Mouse (Mus musculus) kidney, embryonic 14.5 days (tissue): ENCODE data around the gene Man1c1. TPM values are rescaled to one million over a fixed set of nuclear protein-coding genes. Genes with fewer than 3 reads are reported as not detected.

Source experiments
- ATAC-seq: fragments of 200-750 bp; cut with Nextera tagmentation; 2 replicates; pipeline ENCODE4 v1.8.0; 2017; ENCODE audit warnings: moderate number of reproducible peaks, mild to moderate bottlenecking, moderate TSS enrichment, moderate library complexity; ENCODE audit not compliant: low FRiP score, low TSS enrichment
- H3K27ac ChIP-seq: fragments of 300-500 bp; sonication (generic); 2 replicates; pipeline ENCODE4 v1.5.1; 2014; ENCODE audit warnings: low read depth, mild to moderate bottlenecking, low read length, moderate library complexity, mixed read lengths
- H3K27me3 ChIP-seq: fragments of 300-500 bp; sonication (generic); 2 replicates; pipeline ENCODE4 v1.6.1; 2014; ENCODE audit warnings: mild to moderate bottlenecking, low read length; ENCODE audit not compliant: control insufficient read depth, insufficient read depth
- H3K36me3 ChIP-seq: fragments of 300-500 bp; sonication (generic); 2 replicates; pipeline ENCODE4 v1.6.1; 2014; ENCODE audit warnings: low read length, mixed read lengths; ENCODE audit not compliant: control insufficient read depth, insufficient read depth
- H3K4me1 ChIP-seq: fragments of 300-500 bp; sonication (generic); 2 replicates; pipeline ENCODE4 v1.6.1; 2014; ENCODE audit warnings: low read length, mixed read lengths; ENCODE audit not compliant: control insufficient read depth, insufficient read depth
- H3K4me2 ChIP-seq: fragments of 300-500 bp; sonication (generic); replicated peaks from 2 replicates; pipeline ENCODE4 v1.6.1; 2014; ENCODE audit warnings: low read depth, mild to moderate bottlenecking, low read length
- H3K4me3 ChIP-seq: fragments of 300-500 bp; sonication (generic); 2 replicates; pipeline ENCODE4 v1.5.1; 2014; ENCODE audit warnings: mild to moderate bottlenecking, low read length
- H3K9ac ChIP-seq: fragments of 300-500 bp; sonication (generic); 2 replicates; pipeline ENCODE4 v1.6.1; 2014; ENCODE audit warnings: low read depth, mild to moderate bottlenecking, low read length, moderate library complexity
- H3K9me3 ChIP-seq: fragments of 300-500 bp; sonication (generic); 2 replicates; pipeline ENCODE4 v1.6.1; 2016; ENCODE audit warnings: low read length; ENCODE audit not compliant: control insufficient read depth
- WGBS: fragments of 180-500 bp; shearing (Covaris S2); extraction: QIAGEN DNeasy Blood & Tissue Kit; methylation state at CpG from one replicate; pipeline ENCODE4 v1.1.7; 2014; 5-methylcytosine and 5-hydroxymethylcytosine counted together
- polyA plus RNA-seq: library from polyadenylated mRNA; unstranded; fragments of >200 nt; fragmentation: Nextera tagmentation; extraction: Ambion mirVana; gene quantifications from 2 replicates; pipeline ENCODE4 v1.2.1, GENCODE M21; 2014

The Man1c1 gene
- polyA plus RNA-seq, 1 experiment from 2014 or later = 5.3 TPM

DNA sequence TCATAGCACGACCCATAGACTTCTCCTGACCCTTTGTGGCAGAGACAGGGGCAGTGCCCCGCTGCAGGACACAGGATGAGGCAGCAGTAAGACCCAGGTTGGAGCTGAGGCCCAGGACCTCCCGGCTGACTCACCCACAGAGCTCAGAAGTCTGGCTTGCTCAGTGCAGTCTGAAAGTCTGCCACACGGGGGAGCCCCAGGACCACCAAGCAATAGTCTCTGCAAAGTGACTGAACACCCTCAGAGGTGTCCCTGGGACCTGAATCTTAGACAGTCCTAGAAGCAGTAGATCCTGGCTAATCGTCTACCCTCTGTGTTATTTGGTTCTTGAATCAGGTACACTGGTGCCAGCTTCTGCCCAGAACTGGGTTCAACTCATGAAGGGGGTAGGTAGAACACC, 160.8 kb downstream of the Man1c1 start:
- peak; percentile 63; the same call in 1 of the 2 replicates for ATAC-seq
- no peak overlapping the region for H3K4me3 ChIP-seq
- WGBS = 7% methylated on average over 5 of the region's 5 CpGs
- H3K27me3 ChIP-seq = no peaks in the 10 kb centered on the region
- no peaks in the 10 kb centered on the region for H3K4me1 ChIP-seq
- H3K36me3 ChIP-seq = peaks cover 75% of the 10 kb centered on the region
- no peak overlapping the region for H3K9ac ChIP-seq
- no peak overlapping the region for H3K4me2 ChIP-seq
- H3K9me3 ChIP-seq = no peaks in the 10 kb centered on the region
- no peak overlapping the region for H3K27ac ChIP-seq

DNA sequence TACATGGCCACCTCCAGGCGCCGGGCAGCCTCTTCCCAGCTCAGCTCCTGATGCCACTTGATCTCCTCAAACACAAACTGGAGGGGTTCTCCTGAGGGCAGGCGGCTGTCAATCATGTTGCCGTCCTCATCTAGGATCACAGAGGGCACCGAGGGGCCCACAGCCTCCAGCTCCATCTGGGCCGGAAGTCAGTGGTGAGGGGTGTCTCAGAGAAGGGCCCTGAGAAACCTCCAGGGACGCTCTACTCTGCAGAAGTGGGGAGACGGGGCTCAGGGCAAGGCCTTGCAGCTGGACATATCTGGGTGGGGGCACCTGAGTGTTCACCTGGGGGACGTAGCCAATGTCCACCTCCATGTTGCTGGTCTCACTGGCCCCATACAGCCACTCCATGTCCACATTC, 161.4 kb downstream of the Man1c1 start:
- peaks cover 71% of the 10 kb centered on the region for H3K36me3 ChIP-seq
- no peaks in the 10 kb centered on the region for H3K9me3 ChIP-seq
- H3K27ac ChIP-seq = no peak overlapping the region
- H3K9ac ChIP-seq = no peak overlapping the region
- no peak overlapping the region for H3K4me2 ChIP-seq
- H3K4me1 ChIP-seq = no peaks in the 10 kb centered on the region
- WGBS = 93% methylated on average over 9 of the region's 9 CpGs
- ATAC-seq = no peak
- no peaks in the 10 kb centered on the region for H3K27me3 ChIP-seq
- H3K4me3 ChIP-seq = no peak overlapping the region

DNA sequence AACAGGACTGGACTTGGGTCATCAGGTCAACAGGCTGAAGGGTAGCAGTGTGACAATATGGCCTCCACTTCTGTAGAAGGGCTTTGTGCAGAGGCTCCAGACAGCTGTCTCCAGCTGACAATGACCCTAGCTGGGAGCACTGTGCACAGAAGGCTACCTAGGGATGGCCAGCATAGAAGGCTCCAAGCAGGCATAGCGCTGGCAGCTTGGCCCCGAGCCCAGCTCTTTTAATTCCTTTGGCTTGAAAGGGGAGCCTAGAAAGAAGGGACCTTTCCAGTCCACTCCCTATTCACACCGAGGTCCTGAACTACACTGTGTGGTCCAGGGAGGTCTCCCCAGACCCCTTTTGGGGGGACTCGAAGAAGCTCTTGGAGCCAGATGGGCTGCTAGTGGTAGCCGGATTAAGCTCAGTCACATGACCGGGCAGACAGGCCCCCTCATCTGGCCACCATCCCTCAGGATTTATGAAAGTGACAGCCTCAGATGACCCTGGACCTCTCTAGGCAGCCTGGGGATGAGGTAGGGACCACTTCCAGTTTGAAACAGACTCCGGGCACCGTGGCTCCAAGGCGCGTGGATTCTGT, 165.0 kb downstream of the Man1c1 start:
- no peak overlapping the region for H3K9ac ChIP-seq
- 91% methylated on average over 10 of the region's 10 CpGs for WGBS
- H3K4me3 ChIP-seq = no peak overlapping the region
- H3K27ac ChIP-seq = no peak overlapping the region
- peaks cover 2% of the 10 kb centered on the region; the same call in 1 of the 2 replicates for H3K4me1 ChIP-seq
- no peaks in the 10 kb centered on the region for H3K27me3 ChIP-seq
- no peak overlapping the region for H3K4me2 ChIP-seq
- H3K9me3 ChIP-seq = no peaks in the 10 kb centered on the region
- peaks cover 46% of the 10 kb centered on the region for H3K36me3 ChIP-seq
- ATAC-seq = no peak

DNA sequence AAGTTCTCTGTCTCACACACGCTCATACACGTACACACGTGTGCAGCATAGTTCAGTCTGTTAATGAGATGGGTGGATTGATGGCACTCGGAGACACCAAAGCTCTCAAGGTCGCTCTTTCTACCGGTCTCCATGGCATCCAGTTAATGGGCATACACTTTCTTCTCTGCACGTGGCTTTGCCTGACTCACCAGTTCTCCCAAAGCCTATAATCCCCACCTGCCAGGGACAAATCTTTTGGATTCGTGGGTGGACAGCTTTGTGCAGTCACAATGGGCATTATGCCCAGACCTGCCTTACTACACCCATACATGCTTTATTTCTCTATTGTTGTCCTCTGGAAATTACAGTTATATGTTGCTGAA, 168.3 kb downstream of the Man1c1 start:
- peaks cover 26% of the 10 kb centered on the region for H3K36me3 ChIP-seq
- H3K9ac ChIP-seq = peak overlapping the region; percentile 86
- H3K4me1 ChIP-seq = peaks cover 10% of the 10 kb centered on the region
- ATAC-seq = no peak; the same call in 1 of the 2 replicates
- H3K27ac ChIP-seq = peak overlapping the region; percentile 68; the same call in 1 of the 2 replicates
- peak overlapping the region; percentile 92 for H3K4me2 ChIP-seq
- no peaks in the 10 kb centered on the region for H3K9me3 ChIP-seq
- 7% methylated on average over 8 of the region's 8 CpGs for WGBS
- peak overlapping the region; percentile 98 for H3K4me3 ChIP-seq
- H3K27me3 ChIP-seq = no peaks in the 10 kb centered on the region

DNA sequence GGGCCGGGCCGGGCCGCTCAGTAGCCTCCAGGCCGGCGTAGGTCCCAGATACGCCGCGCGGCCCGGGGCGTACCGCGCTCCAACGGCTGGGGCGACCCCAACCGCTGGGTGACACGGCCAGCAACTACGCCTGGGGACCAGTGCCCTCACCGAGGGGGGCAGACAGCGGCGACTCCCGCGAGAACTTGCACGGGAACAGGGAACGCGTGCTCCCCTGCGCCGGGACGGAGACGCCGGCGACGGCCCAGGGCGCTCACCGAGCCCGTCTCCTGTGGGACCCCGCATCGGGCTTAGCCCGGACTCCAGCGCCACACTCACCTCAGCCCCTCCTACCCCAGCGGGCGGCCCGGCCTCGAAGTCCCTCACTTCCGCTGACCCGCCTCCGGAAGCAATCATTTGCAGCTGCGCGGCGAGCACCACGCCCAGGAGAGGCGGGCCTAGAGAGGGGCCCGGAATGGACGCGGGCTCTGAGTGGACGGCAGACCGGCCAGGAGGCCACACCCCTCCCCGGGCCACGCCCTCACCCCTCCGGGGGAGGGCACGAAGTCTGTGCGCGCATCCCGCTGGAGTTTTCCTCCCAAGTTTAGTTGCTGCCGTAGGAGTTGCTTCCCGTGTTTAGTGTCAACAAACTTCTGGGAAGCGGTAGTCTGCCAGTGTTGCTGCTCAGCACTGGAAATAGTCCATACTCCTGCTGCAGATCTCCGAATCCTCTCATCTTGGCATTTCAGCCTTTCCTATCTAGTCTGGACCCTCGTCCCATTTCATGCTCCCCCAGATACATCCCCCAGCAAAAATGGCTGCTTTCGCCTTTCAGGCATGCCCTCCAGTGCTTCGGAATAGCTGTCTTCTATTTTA, 168.9 kb downstream of the Man1c1 start, which contains the start of gene Mtfr1l:
TSS of gene Mtfr1l (minus strand) at position 456 of the 855 bp plus-strand sequence.
- Histone ChIP-seq H3K27me3 (no peaks in the 10 kb centered on the region), H3K9me3 (no peaks in the 10 kb centered on the region), H3K9ac (peak within 1 kb of the TSS; percentile 86), H3K36me3 (peaks cover 24% of the 10 kb centered on the region), H3K4me1 (peaks cover 10% of the 10 kb centered on the region), H3K4me2 (peak within 1 kb of the TSS; percentile 94), H3K4me3 (peak within 1 kb of the TSS; percentile 98), H3K27ac (peak within 1 kb of the TSS; percentile 90)
- WGBS = under 1% methylated on average over 64 of the region's 71 CpGs
- ATAC-seq = peak; percentile 98

DNA sequence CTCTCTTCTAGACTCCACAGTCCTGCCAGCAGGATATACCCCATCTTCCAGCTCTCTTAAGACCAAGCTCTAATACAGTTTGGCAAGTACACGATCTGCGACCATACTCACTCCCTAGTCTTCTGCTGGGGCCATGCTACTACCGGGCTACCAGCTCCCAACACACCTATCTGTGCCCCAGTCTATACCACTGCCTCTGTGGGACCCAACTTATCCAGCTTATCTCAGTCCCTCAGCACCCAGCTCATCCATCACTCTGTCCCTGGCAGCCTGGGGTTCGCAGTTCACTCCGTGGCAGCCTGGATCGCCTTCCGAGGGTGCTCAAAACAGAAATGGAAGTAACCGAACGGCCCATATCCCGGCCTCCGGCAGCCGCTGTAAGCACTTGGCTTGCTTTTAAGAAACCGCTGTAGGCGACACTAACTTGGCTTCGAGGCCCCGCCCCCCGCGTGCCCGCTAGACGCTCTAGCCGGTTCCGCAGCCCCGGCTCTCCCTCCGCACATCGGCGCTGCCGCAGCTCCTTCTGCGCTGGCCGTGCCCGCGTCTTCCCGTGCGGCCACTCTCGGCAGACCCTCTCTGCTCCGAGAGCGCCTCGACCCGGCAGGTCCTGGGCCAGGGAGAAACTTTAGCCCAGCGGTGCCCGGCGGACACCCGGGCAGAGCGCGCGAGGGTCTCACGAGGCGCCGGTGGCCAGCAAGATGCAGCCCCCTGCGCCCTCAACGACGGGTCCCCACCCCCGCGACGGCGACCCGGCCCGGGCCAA, 169.8 kb downstream of the Man1c1 start:
- H3K27me3 ChIP-seq = no peaks in the 10 kb centered on the region
- H3K9me3 ChIP-seq = no peaks in the 10 kb centered on the region
- peaks cover 10% of the 10 kb centered on the region for H3K4me1 ChIP-seq
- H3K4me3 ChIP-seq = peak overlapping the region; percentile 98
- H3K9ac ChIP-seq = peak overlapping the region; percentile 86
- peak overlapping the region; percentile 90 for H3K27ac ChIP-seq
- ATAC-seq = peak; percentile 20
- H3K36me3 ChIP-seq = peaks cover 25% of the 10 kb centered on the region
- peak overlapping the region; percentile 94 for H3K4me2 ChIP-seq
- WGBS = under 1% methylated on average over 55 of the region's 57 CpGs

DNA sequence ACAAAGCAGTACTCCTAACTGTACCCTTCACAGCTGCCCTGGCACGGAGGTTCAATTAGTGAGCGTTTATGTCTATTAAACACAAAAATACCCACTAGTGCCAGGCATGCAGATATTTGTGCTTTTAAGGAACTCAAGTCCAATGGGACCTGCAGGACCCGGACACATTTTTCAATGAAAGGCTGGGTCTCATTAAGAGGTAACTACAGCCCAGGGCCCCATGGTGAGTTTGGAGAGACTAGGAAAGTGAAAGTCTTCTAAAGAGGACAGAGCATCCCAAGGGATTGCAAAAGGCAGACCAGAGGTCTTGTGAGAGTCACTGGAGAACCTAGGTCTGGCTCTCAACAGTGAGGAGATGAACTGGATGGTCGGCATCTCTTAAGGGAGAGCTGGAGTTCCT, 170.7 kb downstream of the Man1c1 start:
- ATAC-seq = no peak
- Histone ChIP-seq H3K27me3 (no peaks in the 10 kb centered on the region), H3K4me1 (peaks cover 10% of the 10 kb centered on the region), H3K27ac (no peak overlapping the region), H3K9ac (peak overlapping the region; percentile 86; the same call in 1 of the 2 replicates), H3K4me3 (peak overlapping the region; percentile 98; the same call in 1 of the 2 replicates), H3K9me3 (no peaks in the 10 kb centered on the region), H3K4me2 (peak overlapping the region; percentile 94; the same call in 1 of the 2 replicates), H3K36me3 (peaks cover 27% of the 10 kb centered on the region)
- WGBS = 88% methylated on average over 4 of the region's 4 CpGs

DNA sequence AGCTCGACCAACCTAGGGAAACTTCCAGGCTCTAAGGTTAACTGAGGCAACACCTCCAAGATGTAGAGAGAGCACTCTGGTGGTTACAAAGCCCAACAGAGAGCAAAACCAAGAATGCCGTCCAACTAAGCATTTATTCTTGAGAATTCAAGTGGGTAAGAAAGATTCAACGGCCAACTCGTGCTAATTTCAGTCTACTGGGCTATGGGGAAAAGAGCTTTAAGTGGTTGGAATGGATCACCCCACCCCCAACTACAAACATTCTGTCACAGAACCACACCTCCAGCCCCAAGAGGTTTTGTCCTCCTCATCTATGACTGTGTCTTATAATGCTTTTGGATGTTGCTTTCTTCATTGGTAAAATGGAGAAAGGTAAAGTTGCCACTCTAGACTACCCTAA, 171.2 kb downstream of the Man1c1 start:
- no peaks in the 10 kb centered on the region for H3K27me3 ChIP-seq

More for the DNA sequence above, 171.2 kb downstream of the Man1c1 start:
- WGBS = 81% methylated on average over 4 of the region's 4 CpGs
- Histone ChIP-seq H3K4me2 (no peak overlapping the region), H3K4me3 (no peak overlapping the region), H3K9ac (0 out of 2 replicates have a peak overlapping the region, but pooled peaks have one; percentile 0), H3K27ac (no peak overlapping the region), H3K9me3 (no peaks in the 10 kb centered on the region), H3K4me1 (peaks cover 10% of the 10 kb centered on the region), H3K36me3 (peaks cover 32% of the 10 kb centered on the region)
- no peak for ATAC-seq
